Mouse (Mus musculus) megakaryocyte-erythroid progenitor cell, adult 5-6 weeks (primary cell): ENCODE measurements around the gene Tenm4. TPM values are rescaled to one million over a fixed set of nuclear protein-coding genes. Genes with fewer than 3 reads are reported as not detected.

Experiments used
- ATAC-seq: replicated peaks from 2 replicates; pipeline ENCODE4 v1.8.0; 2016; ENCODE audit warnings: mild to moderate bottlenecking, inconsistent platforms; ENCODE audit not compliant: severe bottlenecking, poor library complexity, low FRiP score, low TSS enrichment
- total RNA-seq, 2 experiments: library from RNA; stranded (forward) in 1 of 2; stranded (reverse) in 1 of 2; fragments of 200-1000, 215-1000 nt in 1 of 2; fragments of >200 nt in 1 of 2; fragmentation: Nextera tagmentation in 1 of 2; gene quantifications; 2 replicates each; pipeline ENCODE4 v1.2.3; 2014 to 2017

Tenm4 gene
- total RNA-seq, 2 experiments from 2014 or later, result 0.14 TPM; not detected in 1

GRCm38 (mm10) chr7:96183195-96183594, 12.1 kb downstream of the Tenm4 start:
- no peak for ATAC-seq

- ATAC-seq, result no peak
These were observed 14.4 kb downstream of the Tenm4 start for GRCm38 (mm10) chr7:96185411-96185810.

- ATAC-seq, result no peak
These were observed 32.9 kb downstream of the Tenm4 start for GRCm38 (mm10) chr7:96203812-96204560.

- no peak for ATAC-seq
These were observed 33.8 kb downstream of the Tenm4 start for GRCm38 (mm10) chr7:96204809-96205350.

- no peak for ATAC-seq
These were observed 36.0 kb downstream of the Tenm4 start for GRCm38 (mm10) chr7:96207071-96207470.

- no peak for ATAC-seq
These were observed 38.9 kb downstream of the Tenm4 start for GRCm38 (mm10) chr7:96209783-96210524.

- ATAC-seq, result no peak
These were observed 39.7 kb downstream of the Tenm4 start for GRCm38 (mm10) chr7:96210525-96211369.

- ATAC-seq, result no peak
These were observed 40.6 kb downstream of the Tenm4 start for GRCm38 (mm10) chr7:96211618-96212021.

GRCm38 (mm10) chr7:96212224-96212591, 41.2 kb downstream of the Tenm4 start:
- ATAC-seq, result no peak

- ATAC-seq, result peak; percentile 41
These were observed 41.8 kb downstream of the Tenm4 start for GRCm38 (mm10) chr7:96212592-96213541.

GRCm38 (mm10) chr7:96213741-96214140, 42.7 kb downstream of the Tenm4 start:
- no peak for ATAC-seq

- ATAC-seq, result no peak
These were observed 43.8 kb downstream of the Tenm4 start for GRCm38 (mm10) chr7:96214876-96215275.

- no peak for ATAC-seq
These were observed 45.0 kb downstream of the Tenm4 start for GRCm38 (mm10) chr7:96215894-96216509.

GRCm38 (mm10) chr7:96219386-96219785, 48.3 kb downstream of the Tenm4 start:
- ATAC-seq, result no peak

- ATAC-seq, result no peak
These were observed 49.6 kb downstream of the Tenm4 start for GRCm38 (mm10) chr7:96220647-96221046.

GRCm38 (mm10) chr7:96222569-96222968, 51.5 kb downstream of the Tenm4 start:
- no peak for ATAC-seq

- no peak for ATAC-seq
These were observed 57.7 kb downstream of the Tenm4 start for GRCm38 (mm10) chr7:96228562-96229268.
